Mouse (Mus musculus): ENCODE data around the gene Sh3gl2. TPM values are rescaled to one million over a fixed set of nuclear protein-coding genes. Genes with fewer than 3 reads are reported as not detected.

The Sh3gl2 gene
- polyA plus RNA-seq, 1 experiment = 0.87 TPM

GRCm38 (mm10) chr4:85196201-85196600, 8.7 kb upstream of the Sh3gl2 start:
- no peak overlapping the region for H3K4me3 ChIP-seq (replicated peaks; ENCODE audit: control insufficient read depth, low read depth, low read length)
- 65% methylated on average over 4 of the region's 4 CpGs for WGBS
- no peak overlapping the region for H3K27ac ChIP-seq (ENCODE audit: control insufficient read depth, insufficient read depth, low read depth, low read length, poor library complexity)
- no peaks in the 10 kb centered on the region for H3K4me1 ChIP-seq (ENCODE audit: control insufficient read depth, insufficient read depth, low read length)
- no peak for TF ChIP-seq POLR2A (IDR thresholded peaks at IDR 0.05; ENCODE audit: borderline replicate concordance, control insufficient read depth, low read depth, low read length)
- no peak for TF ChIP-seq CTCF (IDR thresholded peaks at IDR 0.05; ENCODE audit: control insufficient read depth, insufficient read depth, low read length)

- Histone ChIP-seq H3K4me1 (ENCODE audit: control insufficient read depth, insufficient read depth, low read length) (no peaks in the 10 kb centered on the region), H3K4me3 (replicated peaks; ENCODE audit: control insufficient read depth, low read depth, low read length) (no peak overlapping the region), H3K27ac (ENCODE audit: control insufficient read depth, insufficient read depth, low read depth, low read length, poor library complexity) (no peak overlapping the region)
- TF ChIP-seq POLR2A (IDR thresholded peaks at IDR 0.05; ENCODE audit: borderline replicate concordance, control insufficient read depth, low read depth, low read length) (no peak), CTCF (IDR thresholded peaks at IDR 0.05; ENCODE audit: control insufficient read depth, insufficient read depth, low read length) (no peak)
- 79% methylated on average over 9 of the region's 9 CpGs for WGBS
Observed at GRCm38 (mm10) chr4:85198431-85198830, 6.5 kb upstream of the Sh3gl2 start.

- TF ChIP-seq CTCF (IDR thresholded peaks at IDR 0.05; ENCODE audit: control insufficient read depth, insufficient read depth, low read length) (no peak), POLR2A (IDR thresholded peaks at IDR 0.05; ENCODE audit: borderline replicate concordance, control insufficient read depth, low read depth, low read length) (no peak)
- WGBS = 84% methylated on average over 7 of the region's 7 CpGs
- H3K27ac ChIP-seq (ENCODE audit: control insufficient read depth, insufficient read depth, low read depth, low read length, poor library complexity) = no peak overlapping the region
- H3K4me1 ChIP-seq (ENCODE audit: control insufficient read depth, insufficient read depth, low read length) = no peaks in the 10 kb centered on the region
- H3K4me3 ChIP-seq (replicated peaks; ENCODE audit: control insufficient read depth, low read depth, low read length) = no peak overlapping the region
Observed at GRCm38 (mm10) chr4:85202582-85202981, 2.3 kb upstream of the Sh3gl2 start.

- H3K4me3 ChIP-seq (replicated peaks; ENCODE audit: control insufficient read depth, low read depth, low read length) = no peak overlapping the region
- 3% methylated on average over 43 of the region's 43 CpGs for WGBS
Observed at GRCm38 (mm10) chr4:85205636-85206211, 798 bp downstream of the Sh3gl2 start.

GRCm38 (mm10) chr4:85206675-85207400, 1.9 kb downstream of the Sh3gl2 start:
- 55% methylated on average over 3 of the region's 3 CpGs for WGBS
- H3K27ac ChIP-seq (ENCODE audit: control insufficient read depth, insufficient read depth, low read depth, low read length, poor library complexity) = no peak overlapping the region
- H3K4me1 ChIP-seq (ENCODE audit: control insufficient read depth, insufficient read depth, low read length) = no peaks in the 10 kb centered on the region
- no peak overlapping the region for H3K4me3 ChIP-seq (replicated peaks; ENCODE audit: control insufficient read depth, low read depth, low read length)
- TF ChIP-seq POLR2A (IDR thresholded peaks at IDR 0.05; ENCODE audit: borderline replicate concordance, control insufficient read depth, low read depth, low read length) = no peak
- TF ChIP-seq CTCF (IDR thresholded peaks at IDR 0.05; ENCODE audit: control insufficient read depth, insufficient read depth, low read length) = no peak

More at GRCm38 (mm10) chr4:85205636-85206211, 798 bp downstream of the Sh3gl2 start:
- no peaks in the 10 kb centered on the region for H3K4me1 ChIP-seq (ENCODE audit: control insufficient read depth, insufficient read depth, low read length)
- TF ChIP-seq CTCF (IDR thresholded peaks at IDR 0.05; ENCODE audit: control insufficient read depth, insufficient read depth, low read length) (no peak), POLR2A (IDR thresholded peaks at IDR 0.05; ENCODE audit: borderline replicate concordance, control insufficient read depth, low read depth, low read length) (no peak)
- H3K27ac ChIP-seq (ENCODE audit: control insufficient read depth, insufficient read depth, low read depth, low read length, poor library complexity) = no peak overlapping the region

GRCm38 (mm10) chr4:85207515-85207914, 2.6 kb downstream of the Sh3gl2 start:
- Histone ChIP-seq H3K4me1 (ENCODE audit: control insufficient read depth, insufficient read depth, low read length) (no peaks in the 10 kb centered on the region), H3K27ac (ENCODE audit: control insufficient read depth, insufficient read depth, low read depth, low read length, poor library complexity) (no peak overlapping the region), H3K4me3 (replicated peaks; ENCODE audit: control insufficient read depth, low read depth, low read length) (no peak overlapping the region)
- WGBS = 86% methylated on average over 9 of the region's 9 CpGs
- TF ChIP-seq POLR2A (IDR thresholded peaks at IDR 0.05; ENCODE audit: borderline replicate concordance, control insufficient read depth, low read depth, low read length) (no peak), CTCF (IDR thresholded peaks at IDR 0.05; ENCODE audit: control insufficient read depth, insufficient read depth, low read length) (no peak)

GRCm38 (mm10) chr4:85208531-85208930, 3.6 kb downstream of the Sh3gl2 start:
- no peak overlapping the region for H3K4me3 ChIP-seq (replicated peaks; ENCODE audit: control insufficient read depth, low read depth, low read length)
- TF ChIP-seq POLR2A (IDR thresholded peaks at IDR 0.05; ENCODE audit: borderline replicate concordance, control insufficient read depth, low read depth, low read length) (no peak), CTCF (IDR thresholded peaks at IDR 0.05; ENCODE audit: control insufficient read depth, insufficient read depth, low read length) (no peak)
- 61% methylated on average over 1 of the region's 1 CpGs for WGBS

GRCm38 (mm10) chr4:85210953-85211352, 6.0 kb downstream of the Sh3gl2 start:
- no peak overlapping the region for H3K4me3 ChIP-seq (replicated peaks; ENCODE audit: control insufficient read depth, low read depth, low read length)
- WGBS = 74% methylated on average over 3 of the region's 3 CpGs
- no peaks in the 10 kb centered on the region for H3K4me1 ChIP-seq (ENCODE audit: control insufficient read depth, insufficient read depth, low read length)
- no peak for TF ChIP-seq CTCF (IDR thresholded peaks at IDR 0.05; ENCODE audit: control insufficient read depth, insufficient read depth, low read length)
- TF ChIP-seq POLR2A (IDR thresholded peaks at IDR 0.05; ENCODE audit: borderline replicate concordance, control insufficient read depth, low read depth, low read length) = no peak
- H3K27ac ChIP-seq (ENCODE audit: control insufficient read depth, insufficient read depth, low read depth, low read length, poor library complexity) = no peak overlapping the region

More at GRCm38 (mm10) chr4:85208531-85208930, 3.6 kb downstream of the Sh3gl2 start:
- Histone ChIP-seq H3K27ac (ENCODE audit: control insufficient read depth, insufficient read depth, low read depth, low read length, poor library complexity) (no peak overlapping the region), H3K4me1 (ENCODE audit: control insufficient read depth, insufficient read depth, low read length) (no peaks in the 10 kb centered on the region)

All from bone marrow, adult 2 months (tissue).